31 mouse cellular contexts compared by ENCODE assay signal in genomic region chr5:137590507-137590906, GRCm38 (mm10). TPM values are rescaled to one million over a fixed set of nuclear protein-coding genes. Genes with fewer than 3 reads are reported as not detected.
"Had no signal": no experiment of that assay in that cellular context is flagged by ENCODE, and none has a peak within 500 bp of the region (broad histone marks: within the 10 kb centered on the region; RNA-seq: fewer than 3 reads in every experiment).

No protein-coding gene starts in this region.

- H3K27ac ChIP-seq: gastrocnemius, adult 2 months; heart, embryonic 10.5 days; hindbrain, embryonic 10.5 days; hindbrain, embryonic 12.5 days; hindbrain, embryonic 14.5 days; intestine, embryonic 15.5 days; limb, embryonic 13.5 days; limb, embryonic 15.5 days; liver, embryonic 13.5 days; liver, embryonic 15.5 days had no signal

- H3K4me1 ChIP-seq: heart, embryonic 10.5 days; heart, embryonic 12.5 days; hindbrain, embryonic 12.5 days; intestine, embryonic 15.5 days; limb, embryonic 13.5 days; limb, embryonic 15.5 days; liver, embryonic 15.5 days had no signal

- H3K27me3 ChIP-seq: heart, embryonic 12.5 days; hindbrain, embryonic 12.5 days; intestine, embryonic 15.5 days; limb, embryonic 13.5 days; limb, embryonic 15.5 days; liver, embryonic 13.5 days; liver, embryonic 15.5 days had no signal

- DNase-seq: gastrocnemius, adult 2 months; gastrocnemius, postnatal 14 days; gastrocnemius, postnatal 36 days; heart, adult 11 months; heart, postnatal 10 days; heart, postnatal 4 days; kidney, adult 18-20 months; kidney, adult 8-10 months; kidney, postnatal 10 days; kidney, postnatal 25 days; kidney, postnatal 4 days; layer of hippocampus, adult 9-11 months; layer of hippocampus, postnatal 36 days; left cerebral cortex, postnatal 4 days; liver, embryonic 13.5 days; liver, postnatal 0 days had no signal

- H3K36me3 ChIP-seq: heart, embryonic 12.5 days; hindbrain, embryonic 10.5 days; hindbrain, embryonic 12.5 days; intestine, embryonic 15.5 days; limb, embryonic 13.5 days; limb, embryonic 15.5 days had no signal

- H3K9me3 ChIP-seq: heart, embryonic 10.5 days; hindbrain, embryonic 12.5 days; intestine, embryonic 15.5 days; limb, embryonic 13.5 days; limb, embryonic 15.5 days; liver, embryonic 15.5 days had no signal

- H3K4me3 ChIP-seq: gastrocnemius, adult 2 months; heart, embryonic 10.5 days; heart, embryonic 12.5 days; hindbrain, embryonic 10.5 days; hindbrain, embryonic 12.5 days; intestine, embryonic 15.5 days; limb, embryonic 13.5 days; limb, embryonic 15.5 days; liver, embryonic 13.5 days; liver, embryonic 15.5 days had no signal

- H3K9ac ChIP-seq: heart, embryonic 12.5 days; hindbrain, embryonic 12.5 days; hindbrain, embryonic 14.5 days; intestine, embryonic 15.5 days; limb, embryonic 13.5 days; limb, embryonic 15.5 days; liver, embryonic 13.5 days; liver, embryonic 15.5 days; liver, postnatal 0 days had no signal

RNA-seq across cellular contexts. Expression of gene Tfr2, which starts 20.9 kb away (rescaled TPM):
- total RNA-seq: gastrocnemius, adult 2 months; gastrocnemius, postnatal 36 days; heart, postnatal 10 days had no signal

RNA-seq across cellular contexts. Expression of gene Actl6b, which starts 37.2 kb away (rescaled TPM):
- total RNA-seq: gastrocnemius, adult 2 months; gastrocnemius, postnatal 14 days; gastrocnemius, postnatal 36 days; heart, adult 8-10 months; heart, postnatal 10 days; heart, postnatal 25 days; heart, postnatal 4 days had no signal
- polyA plus RNA-seq: heart, embryonic 10.5 days; inflammation-experienced regulatory T-cells, adult 6 months; kidney, embryonic 14.5 days; limb, embryonic 11.5 days; liver, postnatal 0 days had no signal

RNA-seq across cellular contexts. Expression of gene Fbxo24, which starts 38.3 kb away (rescaled TPM):
- total RNA-seq: gastrocnemius, postnatal 36 days had no signal
- polyA plus RNA-seq: hindbrain, embryonic 16.5 days; kidney, embryonic 14.5 days; liver, embryonic 13.5 days; liver, embryonic 15.5 days; liver, postnatal 0 days had no signal
